Mouse (Mus musculus) liver, embryonic 16.5 days (tissue): Measurements from ENCODE around the gene Acmsd. TPM values are rescaled to one million over a fixed set of nuclear protein-coding genes. Genes with fewer than 3 reads are reported as not detected.
A peak's percentile ranks its signal among the peaks of the same experiment; 100 is the strongest.

ENCODE experiments used
- ATAC-seq: fragments of 200-750 bp; cut with Nextera tagmentation; 2 replicates; pipeline ENCODE4 v1.8.0; 2017; ENCODE audit warnings: low read depth, mild to moderate bottlenecking, moderate number of reproducible peaks, moderate library complexity
- H3K27ac ChIP-seq: fragments of 300-500 bp; sonication (generic); 2 replicates; pipeline ENCODE4 v1.5.1; 2014; ENCODE audit warnings: mild to moderate bottlenecking, low read length
- H3K27me3 ChIP-seq: fragments of 300-500 bp; sonication (generic); 2 replicates; pipeline ENCODE4 v1.6.1; 2014; ENCODE audit warnings: low read depth, low read length, mixed read lengths; ENCODE audit not compliant: control insufficient read depth, insufficient read depth
- H3K36me3 ChIP-seq: fragments of 300-500 bp; sonication (generic); 2 replicates; pipeline ENCODE4 v1.6.1; 2014; ENCODE audit warnings: mild to moderate bottlenecking; ENCODE audit not compliant: control insufficient read depth, insufficient read depth
- H3K4me1 ChIP-seq: fragments of 300-500 bp; sonication (generic); 2 replicates; pipeline ENCODE4 v1.6.1; 2014; ENCODE audit warnings: low read depth, low read length, mixed read lengths; ENCODE audit not compliant: control insufficient read depth
- H3K4me2 ChIP-seq: fragments of 300-500 bp; sonication (generic); 2 replicates; pipeline ENCODE4 v1.6.1; 2014; ENCODE audit warnings: low read depth, low read length, mixed read lengths
- H3K4me3 ChIP-seq: fragments of 300-500 bp; sonication (generic); 2 replicates; pipeline ENCODE4 v1.5.1; 2014; ENCODE audit warnings: low read depth, mild to moderate bottlenecking, low read length
- H3K9ac ChIP-seq: fragments of 300-500 bp; sonication (generic); 2 replicates; pipeline ENCODE4 v1.6.1; 2014; ENCODE audit warnings: low read depth, low read length
- H3K9me3 ChIP-seq: fragments of 300-500 bp; sonication (generic); replicated peaks from 2 replicates; pipeline ENCODE4 v1.6.1; 2016; ENCODE audit warnings: low read length; ENCODE audit not compliant: control insufficient read depth
- WGBS: fragments of 180-500 bp; shearing (Covaris S2); extraction: QIAGEN DNeasy Blood & Tissue Kit; methylation state at CpG from one replicate; pipeline ENCODE4 v1.1.7; 2014; ENCODE audit not compliant: insufficient replicate concordance; 5-methylcytosine and 5-hydroxymethylcytosine counted together
- polyA plus RNA-seq: library from polyadenylated mRNA; unstranded; fragments of >200 nt; fragmentation: Nextera tagmentation; extraction: Ambion mirVana; gene quantifications from 2 replicates; pipeline ENCODE4 v1.2.1, GENCODE M21; 2015

Gene Acmsd
- polyA plus RNA-seq, 1 experiment from 2014 or later = 4.7 TPM

DNA sequence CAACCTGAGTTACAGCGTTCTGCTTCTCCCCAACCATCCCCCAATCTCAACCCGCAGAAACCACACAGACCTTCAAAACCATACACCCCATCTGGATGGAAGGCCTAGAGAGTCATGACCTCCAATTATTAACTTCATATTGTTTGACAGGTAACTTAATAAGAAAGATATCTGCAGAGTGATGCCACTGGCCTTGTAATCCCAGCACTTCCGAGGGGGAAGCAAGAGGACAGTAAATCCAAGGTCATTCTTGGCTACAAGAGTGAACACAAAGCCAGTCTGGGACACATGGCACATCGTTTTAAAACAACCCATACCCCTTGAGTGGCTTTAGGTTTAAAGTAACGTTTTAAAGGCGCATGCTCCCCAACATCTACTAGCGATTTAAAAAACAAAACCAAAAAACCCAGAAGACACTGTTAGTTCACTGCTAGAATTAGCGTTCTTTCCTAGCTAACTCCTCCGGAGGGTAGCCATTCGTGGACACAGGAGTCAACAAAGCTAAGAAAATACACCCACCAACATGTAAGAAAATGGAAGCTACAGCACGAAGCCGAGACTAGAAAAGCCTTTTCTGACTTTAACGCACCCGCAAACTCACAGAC is 44.1 kb downstream of the Acmsd start:
- Histone ChIP-seq H3K27me3 (no peaks in the 10 kb centered on the region), H3K9ac (peak overlapping the region; percentile 69), H3K4me2 (peak overlapping the region; percentile 69), H3K27ac (peak overlapping the region; percentile 92), H3K4me3 (peak overlapping the region; percentile 84), H3K36me3 (no peaks in the 10 kb centered on the region), H3K9me3 (no peaks in the 10 kb centered on the region), H3K4me1 (peaks cover 23% of the 10 kb centered on the region)
- ATAC-seq = no peak; the same call in 1 of the 2 replicates
- 1% methylated on average over 14 of the region's 14 CpGs for WGBS

DNA sequence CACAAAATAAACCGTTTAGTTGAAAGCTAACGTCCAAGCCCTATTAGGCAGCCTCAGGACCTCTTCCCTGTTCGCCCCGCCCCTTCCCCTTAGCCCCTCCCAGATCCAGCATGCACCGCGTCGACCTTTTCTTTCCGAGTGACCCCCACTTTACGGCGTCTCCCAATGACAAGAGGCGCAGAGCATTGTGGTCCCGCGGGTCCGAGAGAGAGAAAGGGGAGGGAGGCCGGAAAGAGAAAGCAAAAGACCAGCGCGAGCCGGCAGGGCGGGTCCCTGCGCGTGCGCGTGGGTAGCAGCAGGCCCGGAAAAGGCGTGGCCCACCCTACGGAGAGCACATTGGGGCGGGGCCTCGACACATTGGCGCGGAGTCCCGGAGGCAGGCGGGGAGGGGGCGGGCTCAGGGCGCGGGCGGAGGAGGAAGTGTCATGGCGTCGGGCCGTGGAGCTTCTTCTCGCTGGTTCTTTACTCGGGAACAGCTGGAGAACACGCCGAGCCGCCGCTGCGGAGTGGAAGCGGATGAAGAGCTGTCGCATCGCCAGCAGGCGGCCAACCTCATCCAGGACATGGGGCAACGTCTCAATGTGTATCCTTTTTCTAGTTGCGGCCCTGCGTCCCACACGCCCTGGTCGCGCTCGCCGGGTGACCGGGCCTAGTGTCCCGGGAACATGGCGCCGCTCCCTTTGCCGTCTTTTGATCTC is 44.7 kb downstream of the Acmsd start, which contains the start of gene Ccnt2:
TSS of gene Ccnt2 (plus strand) at position 362 of the 698 bp plus-strand sequence.
- H3K4me3 ChIP-seq = peak within 1 kb of the TSS; percentile 84
- no peaks in the 10 kb centered on the region for H3K9me3 ChIP-seq
- no peaks in the 10 kb centered on the region; the same call in 1 of the 2 replicates for H3K36me3 ChIP-seq
- H3K4me1 ChIP-seq = peaks cover 25% of the 10 kb centered on the region
- under 1% methylated on average over 63 of the region's 63 CpGs for WGBS
- H3K9ac ChIP-seq = peak within 1 kb of the TSS; percentile 94
- H3K27me3 ChIP-seq = no peaks in the 10 kb centered on the region
- ATAC-seq = peak; percentile 97
- peak within 1 kb of the TSS; percentile 69 for H3K4me2 ChIP-seq
- H3K27ac ChIP-seq = peak within 1 kb of the TSS; percentile 92

DNA sequence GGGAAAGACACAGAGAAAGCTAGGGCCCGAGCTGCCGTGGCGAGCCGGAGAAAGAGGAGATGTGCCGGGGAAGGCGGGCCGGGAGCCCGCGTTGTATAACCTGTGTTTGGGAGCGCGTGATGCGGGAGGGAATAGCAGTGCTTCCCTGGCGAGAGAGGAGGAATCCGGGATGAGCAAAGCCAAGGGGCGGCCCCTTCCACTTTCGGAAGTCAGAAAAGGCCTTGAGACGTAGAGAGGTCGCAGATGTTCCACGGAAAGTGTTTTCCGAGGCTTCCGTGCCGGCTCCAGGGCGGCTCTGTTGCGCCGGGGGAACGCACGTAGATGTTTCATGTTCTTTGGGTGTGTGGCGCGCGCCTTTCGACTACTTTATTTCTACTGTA is 45.3 kb downstream of the Acmsd start:
- peak overlapping the region; percentile 67 for H3K4me2 ChIP-seq
- H3K27me3 ChIP-seq = no peaks in the 10 kb centered on the region
- H3K4me1 ChIP-seq = peaks cover 30% of the 10 kb centered on the region
- peak; percentile 13 for ATAC-seq
- H3K27ac ChIP-seq = peak overlapping the region; percentile 92
- peak overlapping the region; percentile 84 for H3K4me3 ChIP-seq
- peak overlapping the region; percentile 94 for H3K9ac ChIP-seq
- H3K36me3 ChIP-seq = no peaks in the 10 kb centered on the region; the same call in 1 of the 2 replicates
- no peaks in the 10 kb centered on the region for H3K9me3 ChIP-seq
- WGBS = 0% methylated on average over 31 of the region's 31 CpGs

DNA sequence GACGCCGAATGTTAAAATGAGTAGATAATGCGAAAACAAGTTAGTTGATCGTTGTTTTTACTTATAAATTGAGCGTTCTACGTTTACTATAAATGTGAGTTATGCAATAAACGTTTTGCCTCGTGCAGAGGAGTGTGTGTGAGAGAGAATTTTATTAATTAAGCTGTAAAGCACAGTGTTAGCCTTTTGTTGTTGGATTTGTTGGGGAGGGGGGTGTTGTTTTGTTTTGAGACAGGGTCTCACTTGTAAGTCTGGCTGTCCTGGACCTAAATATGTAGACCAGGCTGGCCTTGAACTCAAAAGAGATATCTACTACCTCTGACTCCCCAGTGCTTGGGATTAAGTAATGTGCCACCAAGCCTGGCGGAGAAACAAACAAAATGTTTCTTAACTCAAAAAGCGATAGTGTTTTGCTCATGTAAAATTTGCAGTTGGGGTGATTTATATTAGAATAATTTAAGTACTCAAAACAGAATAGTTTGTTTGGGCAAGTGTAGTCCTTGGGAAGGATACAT is 46.0 kb downstream of the Acmsd start:
- ATAC-seq = no peak
- peaks cover 38% of the 10 kb centered on the region for H3K4me1 ChIP-seq
- 5% methylated on average over 10 of the region's 10 CpGs for WGBS
- no peaks in the 10 kb centered on the region for H3K27me3 ChIP-seq
- peak overlapping the region; percentile 94 for H3K9ac ChIP-seq
- H3K9me3 ChIP-seq = no peaks in the 10 kb centered on the region
- H3K4me3 ChIP-seq = peak overlapping the region; percentile 84
- H3K27ac ChIP-seq = peak overlapping the region; percentile 28
- no peaks in the 10 kb centered on the region; the same call in 1 of the 2 replicates for H3K36me3 ChIP-seq
- H3K4me2 ChIP-seq = peak overlapping the region; percentile 67

DNA sequence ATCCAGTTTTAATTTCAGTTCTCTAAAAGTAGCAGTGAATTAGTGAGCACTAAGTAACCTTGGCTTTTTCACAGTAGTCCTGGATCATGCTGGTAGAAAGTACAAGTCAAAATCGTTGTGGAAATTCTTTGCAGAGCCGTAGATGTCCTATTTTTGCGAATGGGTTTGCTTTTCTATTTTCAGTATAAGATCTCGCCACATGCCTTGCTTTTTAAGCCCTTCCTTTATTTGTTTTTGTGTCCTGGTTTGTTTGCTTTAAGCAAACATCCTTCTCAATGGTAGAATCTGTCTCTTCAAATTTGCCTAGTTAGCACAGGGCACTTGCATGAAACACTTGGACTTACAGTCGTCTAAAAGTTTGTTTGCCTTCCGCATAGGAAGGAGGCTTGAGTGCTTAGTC is 47.0 kb downstream of the Acmsd start:
- peak overlapping the region; percentile 47 for H3K4me3 ChIP-seq
- H3K27ac ChIP-seq = peak overlapping the region; percentile 69; the same call in 1 of the 2 replicates
- no peaks in the 10 kb centered on the region; the same call in 1 of the 2 replicates for H3K36me3 ChIP-seq
- H3K27me3 ChIP-seq = no peaks in the 10 kb centered on the region
- ATAC-seq = no peak
- H3K9me3 ChIP-seq = no peaks in the 10 kb centered on the region
- peak overlapping the region; percentile 62 for H3K4me2 ChIP-seq
- 36% methylated on average over 6 of the region's 6 CpGs for WGBS
- H3K4me1 ChIP-seq = peaks cover 44% of the 10 kb centered on the region
- peak overlapping the region; percentile 52 for H3K9ac ChIP-seq

DNA sequence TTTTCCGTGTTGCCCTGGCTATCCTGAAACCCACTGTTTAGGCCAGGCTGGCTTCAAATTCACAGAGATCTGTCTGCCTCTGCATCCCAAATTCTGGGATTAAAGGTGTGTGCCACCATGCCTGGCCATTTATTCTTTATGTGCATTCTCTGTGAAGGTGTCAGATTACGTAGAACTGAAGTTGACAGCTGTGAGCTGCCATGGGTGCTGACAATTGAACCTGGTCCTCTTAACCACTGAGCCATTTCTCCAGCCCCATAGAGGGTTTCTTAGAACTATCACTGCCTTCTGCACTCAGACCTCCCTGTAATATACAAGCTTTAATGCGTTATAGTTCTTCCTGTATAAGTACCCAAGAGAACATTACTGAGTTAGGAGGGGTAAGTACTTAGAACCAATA is 49.4 kb downstream of the Acmsd start:
- H3K27ac ChIP-seq = no peak overlapping the region
- H3K4me1 ChIP-seq = peaks cover 42% of the 10 kb centered on the region

DNA sequence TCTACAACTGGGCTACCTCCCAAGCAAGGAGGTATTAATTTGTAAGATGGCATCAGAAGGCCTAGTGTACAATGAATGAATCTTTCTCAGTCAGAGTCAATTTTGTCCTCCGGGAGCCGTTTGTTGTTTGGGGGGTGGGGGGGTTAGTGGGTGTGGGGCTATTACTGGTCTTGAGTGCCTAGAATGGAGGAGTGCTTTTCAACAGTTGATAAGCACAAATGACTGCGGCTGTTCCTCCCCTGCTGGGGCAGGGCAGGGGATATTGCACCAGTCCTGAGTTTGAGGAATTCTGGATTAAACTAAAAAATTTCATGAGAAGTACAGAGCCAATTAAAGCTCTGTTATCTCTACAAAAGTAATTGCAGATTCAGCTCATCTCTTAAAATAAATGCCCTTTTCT is 50.9 kb downstream of the Acmsd start:
- Histone ChIP-seq H3K9ac (no peak overlapping the region), H3K4me2 (no peak overlapping the region), H3K9me3 (no peaks in the 10 kb centered on the region), H3K4me1 (peaks cover 42% of the 10 kb centered on the region), H3K36me3 (no peaks in the 10 kb centered on the region; the same call in 1 of the 2 replicates), H3K27me3 (no peaks in the 10 kb centered on the region), H3K4me3 (no peak overlapping the region), H3K27ac (no peak overlapping the region)
- WGBS = 10% methylated on average over 3 of the region's 3 CpGs
- ATAC-seq = no peak

More for the DNA sequence above, 49.4 kb downstream of the Acmsd start:
- Histone ChIP-seq H3K27me3 (no peaks in the 10 kb centered on the region), H3K4me3 (no peak overlapping the region), H3K36me3 (no peaks in the 10 kb centered on the region; the same call in 1 of the 2 replicates), H3K4me2 (no peak overlapping the region), H3K9ac (no peak overlapping the region), H3K9me3 (no peaks in the 10 kb centered on the region)
- ATAC-seq = no peak
- 74% methylated on average over 3 of the region's 3 CpGs for WGBS

DNA sequence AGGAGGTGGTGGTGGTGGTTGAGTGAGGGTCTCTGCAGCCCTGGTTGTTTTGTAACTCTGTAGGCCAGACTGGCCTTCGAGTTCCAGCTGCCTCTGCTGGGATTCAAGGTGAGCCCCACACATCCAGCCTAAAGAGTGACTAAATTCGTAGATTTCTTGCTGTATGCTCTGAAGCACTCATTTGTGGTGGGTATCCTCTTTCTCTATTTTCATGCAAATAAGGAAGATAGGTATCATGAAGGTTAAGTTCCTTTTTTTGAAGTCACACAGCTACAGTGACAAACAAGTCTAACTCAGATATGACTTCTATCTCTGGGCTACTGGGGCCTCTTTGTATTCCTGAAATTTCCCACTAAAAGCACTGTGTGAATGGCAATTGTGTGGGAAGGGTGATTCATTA is 51.6 kb downstream of the Acmsd start:
- Histone ChIP-seq H3K36me3 (no peaks in the 10 kb centered on the region; the same call in 1 of the 2 replicates), H3K27ac (no peak overlapping the region; the same call in 1 of the 2 replicates), H3K9ac (no peak overlapping the region), H3K4me3 (no peak overlapping the region), H3K27me3 (no peaks in the 10 kb centered on the region), H3K4me2 (no peak overlapping the region), H3K9me3 (no peaks in the 10 kb centered on the region), H3K4me1 (peaks cover 45% of the 10 kb centered on the region)
- WGBS = 43% methylated on average over 2 of the region's 2 CpGs
- ATAC-seq = no peak

DNA sequence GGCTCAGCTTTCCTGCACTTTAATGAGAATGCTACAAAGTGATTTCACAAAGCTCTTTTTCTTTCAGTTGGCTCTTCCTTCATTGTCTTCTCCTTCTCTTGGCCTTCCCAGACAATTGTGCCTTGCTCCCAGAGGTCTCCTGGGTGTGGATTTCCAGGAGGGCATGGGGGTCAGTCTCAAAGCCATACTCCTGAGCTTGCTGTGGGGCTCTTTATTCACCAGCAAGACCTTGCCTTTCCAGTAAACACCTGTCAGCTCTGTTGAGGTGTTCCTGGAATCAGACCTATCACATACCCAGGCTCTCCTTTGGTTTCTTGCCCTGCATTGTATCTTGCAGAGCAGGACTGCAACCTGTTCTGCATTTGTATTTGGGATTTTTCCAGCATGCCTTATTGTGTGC is 54.6 kb downstream of the Acmsd start:
- H3K4me2 ChIP-seq = no peak overlapping the region
- H3K27ac ChIP-seq = no peak overlapping the region
- no peaks in the 10 kb centered on the region for H3K9me3 ChIP-seq
- ATAC-seq = no peak
- H3K36me3 ChIP-seq = no peaks in the 10 kb centered on the region
- no peak overlapping the region for H3K4me3 ChIP-seq
- H3K27me3 ChIP-seq = no peaks in the 10 kb centered on the region
- H3K4me1 ChIP-seq = peaks cover 27% of the 10 kb centered on the region
- no peak overlapping the region for H3K9ac ChIP-seq
